Mouse (Mus musculus): ENCODE measurements at regions not wholly inside any gene's neighbourhood (a gene's known extent, or its start where the extent isn't known, plus 50 kb on each side); places are given as distances from the start of the nearest gene placed in this dataset.

- no peak overlapping the region for H3K4me3 ChIP-seq (ENCODE audit: low read length)
- 92% methylated on average over 5 of the region's 5 CpGs for WGBS
Measured at GRCm38 (mm10) chr16:92926853-92927252, 100.9 kb upstream of the Runx1 start.

DNA sequence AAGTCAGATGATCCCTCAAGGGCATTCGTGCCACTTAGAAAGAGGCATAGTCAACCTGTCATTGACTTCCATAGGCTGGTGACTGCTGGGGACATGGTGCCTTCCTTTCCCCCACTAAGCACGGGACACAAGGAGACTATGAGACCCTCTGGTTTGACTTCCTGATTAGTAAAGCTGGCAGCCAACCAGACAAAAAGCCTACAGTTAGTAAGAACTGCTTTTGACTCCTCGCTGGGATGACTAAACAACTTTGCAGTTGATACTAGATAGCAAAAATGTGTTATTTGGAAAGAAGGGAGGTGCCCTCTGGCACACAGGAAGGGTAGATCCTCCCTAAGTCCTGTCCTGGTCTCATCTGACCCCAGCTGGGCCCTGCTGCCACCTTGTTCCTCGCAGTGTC, 95.0 kb upstream of the Runx1 start:
- 87% methylated on average over 4 of the region's 4 CpGs for WGBS
- Histone ChIP-seq H3K27me3 (ENCODE audit: insufficient read depth, low read length) (no peaks in the 10 kb centered on the region), H3K9ac (replicated peaks; ENCODE audit: low read length) (no peak overlapping the region), H3K4me1 (ENCODE audit: insufficient read depth, low read length) (no peaks in the 10 kb centered on the region), H3K36me3 (ENCODE audit: insufficient read depth, low read length) (no peaks in the 10 kb centered on the region), H3K4me2 (ENCODE audit: low read depth, low read length) (no peak overlapping the region), H3K9me3 (ENCODE audit: low read length) (no peaks in the 10 kb centered on the region), H3K4me3 (ENCODE audit: low read length) (no peak overlapping the region), H3K27ac (no peak overlapping the region)
- ATAC-seq (no peak), DNase-seq (ENCODE audit: low spot score) (no peak)
- TF ChIP-seq CTCF (IDR thresholded peaks at IDR 0.05; ENCODE audit: low read depth), result no peak

More at GRCm38 (mm10) chr16:92926853-92927252, 100.9 kb upstream of the Runx1 start:
- H3K4me1 ChIP-seq (ENCODE audit: insufficient read depth, low read length), result no peaks in the 10 kb centered on the region
- no peak overlapping the region for H3K4me2 ChIP-seq (ENCODE audit: low read depth, low read length)
- no peak for DNase-seq (ENCODE audit: low spot score)
- no peaks in the 10 kb centered on the region for H3K27me3 ChIP-seq (ENCODE audit: insufficient read depth, low read length)
- H3K9me3 ChIP-seq (ENCODE audit: low read length), result no peaks in the 10 kb centered on the region
- no peak overlapping the region for H3K9ac ChIP-seq (replicated peaks; ENCODE audit: low read length)
- H3K36me3 ChIP-seq (ENCODE audit: insufficient read depth, low read length), result no peaks in the 10 kb centered on the region
- H3K27ac ChIP-seq, result no peak overlapping the region
- TF ChIP-seq CTCF (IDR thresholded peaks at IDR 0.05; ENCODE audit: low read depth), result no peak
- ATAC-seq, result no peak

- Histone ChIP-seq H3K9me3 (ENCODE audit: low read length) (no peaks in the 10 kb centered on the region), H3K27ac (no peak overlapping the region), H3K27me3 (ENCODE audit: insufficient read depth, low read length) (no peaks in the 10 kb centered on the region), H3K4me2 (ENCODE audit: low read depth, low read length) (no peak overlapping the region), H3K9ac (replicated peaks; ENCODE audit: low read length) (no peak overlapping the region), H3K4me3 (ENCODE audit: low read length) (no peak overlapping the region), H3K4me1 (ENCODE audit: insufficient read depth, low read length) (no peaks in the 10 kb centered on the region), H3K36me3 (ENCODE audit: insufficient read depth, low read length) (no peaks in the 10 kb centered on the region)
- DNase-seq (ENCODE audit: low spot score), result no peak
- 95% methylated on average over 2 of the region's 2 CpGs for WGBS
- TF ChIP-seq CTCF (IDR thresholded peaks at IDR 0.05; ENCODE audit: low read depth), result no peak
- no peak for ATAC-seq
Measured at GRCm38 (mm10) chr16:92917356-92917755, 91.4 kb upstream of the Runx1 start.

GRCm38 (mm10) chr16:92915651-92916050, 89.7 kb upstream of the Runx1 start:
- DNase-seq (ENCODE audit: low spot score) (no peak), ATAC-seq (no peak)
- H3K27me3 ChIP-seq (ENCODE audit: insufficient read depth, low read length), result no peaks in the 10 kb centered on the region
- no peak overlapping the region for H3K27ac ChIP-seq
- H3K4me3 ChIP-seq (ENCODE audit: low read length), result no peak overlapping the region
- no peak overlapping the region for H3K4me2 ChIP-seq (ENCODE audit: low read depth, low read length)
- TF ChIP-seq CTCF (IDR thresholded peaks at IDR 0.05; ENCODE audit: low read depth), result no peak
- WGBS, result 58% methylated on average over 6 of the region's 6 CpGs
- H3K36me3 ChIP-seq (ENCODE audit: insufficient read depth, low read length), result no peaks in the 10 kb centered on the region
- H3K4me1 ChIP-seq (ENCODE audit: insufficient read depth, low read length), result no peaks in the 10 kb centered on the region
- H3K9me3 ChIP-seq (ENCODE audit: low read length), result no peaks in the 10 kb centered on the region
- H3K9ac ChIP-seq (replicated peaks; ENCODE audit: low read length), result no peak overlapping the region

DNA sequence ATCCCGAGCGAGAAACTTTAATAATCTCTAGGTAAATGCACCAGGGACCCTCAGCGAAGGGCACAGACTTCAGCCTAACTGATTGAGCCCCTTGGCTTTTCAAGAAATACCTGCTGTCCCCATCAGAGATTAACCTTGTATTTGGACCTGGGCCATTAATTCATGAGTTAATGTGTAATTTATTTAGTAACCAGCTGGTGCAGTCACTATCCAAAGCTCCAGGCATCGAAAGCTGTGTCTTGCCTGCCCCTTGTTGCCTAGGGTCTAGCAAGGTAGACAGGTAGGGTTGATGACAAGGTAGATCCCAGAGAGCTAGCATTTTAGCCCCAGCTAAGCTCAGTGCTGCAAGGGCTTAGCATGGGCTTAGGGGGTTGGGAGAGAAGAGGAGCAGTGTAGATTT, 80.9 kb upstream of the Runx1 start:
- Histone ChIP-seq H3K9me3 (ENCODE audit: low read length) (no peaks in the 10 kb centered on the region), H3K9ac (replicated peaks; ENCODE audit: low read length) (no peak overlapping the region), H3K27me3 (ENCODE audit: insufficient read depth, low read length) (no peaks in the 10 kb centered on the region), H3K4me1 (ENCODE audit: insufficient read depth, low read length) (no peaks in the 10 kb centered on the region), H3K36me3 (ENCODE audit: insufficient read depth, low read length) (no peaks in the 10 kb centered on the region), H3K4me3 (ENCODE audit: low read length) (no peak overlapping the region), H3K27ac (no peak overlapping the region), H3K4me2 (ENCODE audit: low read depth, low read length) (no peak overlapping the region)
- no peak for ATAC-seq
- WGBS, result 87% methylated on average over 4 of the region's 4 CpGs
- no peak for TF ChIP-seq CTCF (IDR thresholded peaks at IDR 0.05; ENCODE audit: low read depth)
- no peak for DNase-seq (ENCODE audit: low spot score)

- DNase-seq (ENCODE audit: low spot score), result no peak
- TF ChIP-seq CTCF (IDR thresholded peaks at IDR 0.05; ENCODE audit: low read depth), result no peak
- WGBS, result 91% methylated on average over 6 of the region's 6 CpGs
- Histone ChIP-seq H3K4me3 (ENCODE audit: low read length) (no peak overlapping the region), H3K27me3 (ENCODE audit: insufficient read depth, low read length) (no peaks in the 10 kb centered on the region), H3K27ac (no peak overlapping the region), H3K36me3 (ENCODE audit: insufficient read depth, low read length) (no peaks in the 10 kb centered on the region), H3K4me1 (ENCODE audit: insufficient read depth, low read length) (no peaks in the 10 kb centered on the region), H3K9ac (replicated peaks; ENCODE audit: low read length) (no peak overlapping the region), H3K4me2 (ENCODE audit: low read depth, low read length) (no peak overlapping the region), H3K9me3 (ENCODE audit: low read length) (no peaks in the 10 kb centered on the region)
- no peak for ATAC-seq
Measured at GRCm38 (mm10) chr16:92905626-92906025, 79.7 kb upstream of the Runx1 start.

DNA sequence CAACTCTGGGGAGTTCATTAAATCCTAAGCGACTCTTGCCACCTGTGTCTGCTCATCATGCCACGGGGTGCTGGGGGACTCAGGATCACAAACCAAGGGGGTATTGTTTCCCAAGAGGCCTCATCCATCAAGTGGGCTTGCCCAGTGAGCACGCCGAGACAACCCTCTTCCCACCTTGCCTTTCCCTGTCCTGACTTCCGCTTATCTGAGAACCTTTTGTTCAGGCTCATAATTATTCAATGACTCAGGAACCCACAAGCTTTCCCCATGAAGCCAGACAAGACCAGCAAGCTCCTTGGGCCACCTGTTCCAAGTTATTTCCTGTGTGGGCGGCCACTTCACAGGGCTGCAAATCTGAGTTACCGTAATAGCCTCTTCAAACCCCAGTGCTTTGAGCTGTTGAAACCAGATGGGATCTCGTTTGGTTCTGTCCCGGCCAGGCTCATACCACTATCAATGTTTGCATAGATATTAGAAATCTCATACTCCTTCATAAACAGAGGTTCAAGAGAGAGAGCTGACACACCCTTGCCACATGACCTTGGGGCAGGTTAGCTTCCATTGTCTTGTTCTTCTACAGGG, 78.0 kb upstream of the Runx1 start:
- H3K36me3 ChIP-seq (ENCODE audit: insufficient read depth, low read length), result no peaks in the 10 kb centered on the region
- H3K27me3 ChIP-seq (ENCODE audit: insufficient read depth, low read length), result no peaks in the 10 kb centered on the region
- DNase-seq (ENCODE audit: low spot score) (no peak), ATAC-seq (no peak)
- H3K4me2 ChIP-seq (ENCODE audit: low read depth, low read length), result no peak overlapping the region
- no peaks in the 10 kb centered on the region for H3K9me3 ChIP-seq (ENCODE audit: low read length)
- no peak for TF ChIP-seq CTCF (IDR thresholded peaks at IDR 0.05; ENCODE audit: low read depth)
- H3K4me3 ChIP-seq (ENCODE audit: low read length), result no peak overlapping the region
- whole genome bisulfite sequencing, result 74% methylated on average over 9 of the region's 9 CpGs
- no peaks in the 10 kb centered on the region for H3K4me1 ChIP-seq (ENCODE audit: insufficient read depth, low read length)
- no peak overlapping the region for H3K27ac ChIP-seq
- no peak overlapping the region for H3K9ac ChIP-seq (replicated peaks; ENCODE audit: low read length)
